Mouse (Mus musculus): ENCODE measurements around the gene Pex16.

Gene Pex16

DNA sequence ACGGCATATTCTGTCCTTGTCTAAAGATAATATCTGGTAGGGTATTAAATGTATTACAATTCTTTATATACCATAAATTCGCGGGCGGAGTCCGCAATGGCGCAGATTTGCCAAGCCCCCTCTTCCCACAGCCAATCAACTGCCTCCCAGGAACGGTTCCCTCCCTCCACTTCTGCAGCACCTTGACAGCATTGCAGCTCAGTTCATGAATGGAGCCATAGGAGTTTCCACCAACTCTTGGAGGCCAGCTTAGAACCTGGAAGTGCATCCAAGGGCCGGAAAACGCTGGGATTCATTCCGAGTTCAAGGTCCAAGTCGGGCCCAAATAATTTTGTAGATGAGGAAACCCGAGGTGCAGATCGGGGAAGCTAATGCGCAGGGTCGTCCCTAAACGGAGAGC, at the start of gene Pex16, which contains the start of gene Large2:
Gene Pex16, plus strand, starts transcription at position 163 of the 400 bp plus-strand sequence.
Gene Large2, minus strand, starts transcription at position 356 of the 400 bp plus-strand sequence.
- no peak for DNase-seq (ENCODE audit: low spot score in 2 of 2)

DNA sequence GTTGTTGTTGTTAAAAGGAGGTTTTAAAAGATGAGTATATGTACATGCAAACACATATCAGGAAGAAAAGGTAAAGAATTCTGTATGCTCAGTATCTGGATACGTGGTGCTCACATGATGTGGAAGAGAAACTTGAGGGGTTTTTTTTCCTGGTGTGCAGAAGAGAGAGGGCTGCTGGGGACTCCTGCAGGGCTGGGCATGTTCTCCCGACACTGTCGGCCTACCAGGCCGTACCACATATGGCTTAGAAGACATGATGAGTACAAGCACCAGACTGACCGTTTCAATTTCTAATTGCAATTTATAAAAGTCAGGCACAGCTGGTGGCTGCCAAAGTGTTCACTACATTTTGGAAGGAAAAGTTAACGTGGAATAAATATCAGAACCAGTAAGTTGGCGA, 48.8 kb upstream of the Pex16 start:
- DNase-seq (ENCODE audit: low spot score in 2 of 2) = no peak

DNA sequence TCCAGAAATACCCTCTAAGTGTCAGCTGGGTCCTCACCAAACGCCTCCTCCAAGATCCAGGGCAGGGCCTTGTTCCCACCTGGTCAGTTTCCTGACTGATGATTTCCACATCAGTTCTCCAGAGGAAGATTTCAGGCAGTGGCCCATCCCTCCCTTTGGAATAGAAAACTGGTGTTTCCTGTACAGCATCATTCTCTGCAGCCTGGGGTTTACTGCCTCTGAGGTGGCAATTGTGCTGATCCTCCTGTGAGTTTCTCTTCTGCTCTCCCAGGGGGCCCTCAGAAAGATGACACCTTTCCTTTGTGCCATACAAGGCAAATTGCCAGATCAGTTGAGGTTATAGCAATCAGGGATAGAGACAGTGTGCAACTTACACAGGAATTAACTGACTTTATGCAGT, 48.3 kb upstream of the Pex16 start:
- DNase-seq (ENCODE audit: low spot score in 2 of 2) = no peak

DNA sequence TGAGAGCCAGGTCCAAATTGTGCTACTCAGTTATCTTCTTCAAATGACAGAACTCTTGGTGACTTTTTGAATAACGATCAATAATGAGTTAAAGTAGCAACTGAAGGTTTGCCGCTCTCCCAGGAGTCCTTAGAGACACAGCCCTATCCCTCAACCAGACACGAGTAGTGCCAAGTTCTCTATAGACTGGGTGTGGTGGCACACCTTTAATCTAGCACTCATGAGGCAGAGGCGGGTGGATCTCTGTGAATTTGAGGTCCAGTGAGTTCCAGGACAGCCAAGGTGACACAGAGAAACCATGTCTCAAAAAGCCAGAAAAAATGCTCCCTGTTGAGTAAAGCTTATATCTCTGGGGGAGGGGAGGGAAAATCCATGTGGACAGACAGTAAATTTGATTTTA, 46.9 kb upstream of the Pex16 start:
- no peak for DNase-seq (ENCODE audit: low spot score in 2 of 2)

DNA sequence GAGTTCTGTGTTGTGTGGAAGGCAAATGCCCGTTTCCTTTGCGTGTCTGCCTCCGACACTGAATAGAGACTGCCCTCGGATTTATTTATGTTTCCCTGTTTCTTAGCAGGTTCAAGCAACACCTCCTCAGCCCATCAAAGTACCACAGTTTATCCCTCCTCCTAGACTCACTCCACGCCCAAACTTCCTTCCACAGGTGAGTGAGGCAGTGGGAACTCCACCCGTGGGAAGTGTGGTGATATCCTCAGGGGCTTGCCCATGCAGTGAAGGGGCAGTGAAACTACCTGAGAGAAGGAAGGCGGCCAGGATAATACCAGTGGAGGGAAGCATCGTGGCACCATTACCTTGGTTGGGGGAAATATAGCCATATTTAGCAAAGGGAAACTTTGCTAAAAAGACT, 46.3 kb upstream of the Pex16 start:
- no peak for DNase-seq (ENCODE audit: low spot score in 2 of 2)

DNA sequence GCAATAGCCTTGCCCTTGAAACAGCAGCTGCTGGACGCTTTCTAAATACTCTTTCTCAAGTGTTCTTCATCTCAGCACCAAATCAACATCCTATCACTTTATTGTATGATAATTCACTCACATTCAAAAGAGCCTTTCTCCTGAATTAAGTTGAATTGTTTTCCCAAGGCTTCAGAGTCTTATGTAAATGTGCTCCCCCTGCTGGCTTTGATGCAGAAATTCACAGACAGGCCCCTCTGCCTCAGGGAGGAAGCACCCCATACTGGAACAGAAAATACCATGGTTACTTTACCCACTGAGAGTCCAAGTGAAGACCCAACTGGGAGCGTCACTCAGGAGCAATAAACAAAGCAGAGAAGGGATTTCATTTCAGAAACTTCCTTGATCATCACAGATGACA, 43.6 kb upstream of the Pex16 start:
- DNase-seq (ENCODE audit: low spot score in 2 of 2) = no peak

DNA sequence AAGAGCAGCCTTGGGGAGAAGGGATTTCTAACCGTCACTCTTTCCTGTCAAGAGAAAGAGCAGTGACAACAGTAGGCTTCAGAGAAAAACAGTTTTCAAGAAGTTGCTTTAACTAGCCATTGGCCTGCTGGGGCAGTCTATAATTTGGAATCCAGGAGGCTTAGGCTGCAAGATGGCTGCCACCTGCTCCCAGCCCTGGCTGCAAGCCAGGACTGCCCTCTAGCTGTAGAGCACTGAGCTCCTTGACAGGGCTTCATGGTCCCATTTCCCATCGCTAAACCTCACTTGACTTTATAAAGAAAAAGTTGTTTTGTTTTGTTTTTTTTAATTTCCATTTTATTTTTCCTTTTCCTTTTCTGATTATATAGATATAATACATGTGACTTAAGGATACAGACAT, 43.1 kb upstream of the Pex16 start:
- DNase-seq (ENCODE audit: low spot score in 2 of 2) = no peak

DNA sequence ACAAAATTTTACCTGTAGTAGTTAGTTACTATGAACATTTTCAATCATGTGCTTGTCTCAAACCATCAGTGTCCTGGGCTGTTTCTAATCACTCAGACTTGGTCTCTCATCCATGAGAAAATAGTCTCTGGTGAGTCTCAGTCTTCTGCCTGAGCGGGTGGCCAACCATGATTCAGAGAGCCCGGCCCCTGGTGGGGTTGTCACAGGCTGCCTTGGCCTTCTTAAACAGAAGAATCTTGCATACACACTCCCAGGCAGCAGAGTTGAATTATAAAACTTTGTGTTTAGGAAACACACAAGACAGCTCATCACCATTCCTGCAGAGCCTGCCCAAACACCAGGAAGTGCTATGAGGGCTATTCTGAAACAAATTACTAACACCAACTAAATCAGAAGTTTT, 42.6 kb upstream of the Pex16 start:
- no peak for DNase-seq (ENCODE audit: low spot score in 2 of 2)

DNA sequence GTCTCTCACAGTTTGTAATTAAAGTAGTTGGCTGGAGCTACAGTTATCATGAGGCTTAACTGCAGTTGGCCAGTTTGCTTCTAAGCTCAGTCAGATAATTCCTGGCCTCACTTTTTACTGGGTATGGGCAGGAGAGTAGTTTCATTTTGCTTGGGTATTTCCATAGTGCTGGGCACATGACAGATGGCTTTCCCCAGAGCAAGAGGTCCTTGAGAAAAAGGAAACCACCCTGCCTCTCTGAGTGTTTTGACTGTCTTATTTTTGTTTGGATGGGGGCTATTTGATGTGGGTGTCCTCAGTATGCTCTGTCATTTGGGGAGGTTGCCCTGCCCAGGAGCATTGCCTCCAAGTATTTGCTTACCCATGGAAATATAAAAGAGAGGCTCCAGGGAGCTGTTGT, 32.1 kb upstream of the Pex16 start:
- DNase-seq (ENCODE audit: low spot score in 2 of 2) = no peak

DNA sequence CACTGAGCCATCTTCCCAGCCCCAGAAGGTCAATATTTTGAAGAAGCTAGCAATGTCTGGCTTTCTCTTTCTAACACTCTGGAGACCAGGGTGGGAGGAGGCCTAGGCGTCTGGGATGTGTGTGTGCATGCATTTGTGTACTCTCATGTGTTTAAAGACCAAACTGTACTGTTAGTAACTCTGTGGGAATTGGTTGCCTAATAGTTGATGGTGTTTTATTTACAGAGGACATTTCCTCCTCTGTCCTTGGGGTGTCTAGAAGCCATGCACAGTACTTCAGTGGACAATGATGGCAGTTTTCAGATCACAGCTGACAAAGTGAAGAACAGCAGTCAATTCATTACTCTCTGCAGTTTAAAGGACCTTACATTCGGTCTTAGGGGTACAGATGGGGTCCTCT, 27.3 kb upstream of the Pex16 start:
- no peak for DNase-seq (ENCODE audit: low spot score in 2 of 2)

DNA sequence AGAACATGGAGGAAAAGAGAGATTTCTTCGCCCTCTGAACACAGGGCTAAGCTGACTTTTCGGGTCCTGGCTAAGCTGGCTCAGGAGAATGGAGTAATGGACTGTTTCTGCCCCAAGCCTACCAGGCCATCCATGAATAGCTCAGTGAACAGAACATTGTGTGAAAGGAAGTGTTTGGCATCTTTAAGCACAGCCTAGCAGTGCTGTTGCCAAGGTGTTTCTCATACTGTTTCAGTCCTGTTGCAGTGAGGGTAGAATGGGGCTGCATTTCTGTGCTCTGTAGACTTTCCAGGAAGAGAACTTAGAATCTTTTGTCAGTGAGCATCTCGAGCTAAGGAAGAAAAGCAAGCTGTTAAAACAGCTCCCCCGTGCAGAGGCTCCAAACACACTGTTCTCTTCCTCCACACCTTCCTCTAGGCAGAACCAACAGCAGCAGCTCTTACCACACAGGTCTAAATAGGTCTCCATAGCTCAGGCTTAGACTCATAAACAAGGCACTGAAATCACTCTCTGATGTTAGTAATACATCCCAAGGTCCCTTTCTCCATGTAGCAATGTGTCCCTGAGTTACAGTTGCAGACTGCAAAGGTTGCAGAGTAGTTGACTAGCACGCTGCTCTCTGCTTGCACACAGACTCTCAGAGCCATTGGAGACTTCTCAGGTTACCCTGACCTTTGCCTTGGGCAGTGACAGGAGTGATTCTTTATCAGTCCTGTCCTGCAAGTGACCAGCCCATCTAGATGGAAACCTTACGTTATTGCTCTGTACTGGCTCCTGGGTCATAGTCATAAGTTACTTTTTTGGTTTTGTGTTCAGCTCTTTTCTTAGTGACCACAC, 24.7 kb upstream of the Pex16 start:
- DNase-seq (ENCODE audit: low spot score in 2 of 2) = no peak

DNA sequence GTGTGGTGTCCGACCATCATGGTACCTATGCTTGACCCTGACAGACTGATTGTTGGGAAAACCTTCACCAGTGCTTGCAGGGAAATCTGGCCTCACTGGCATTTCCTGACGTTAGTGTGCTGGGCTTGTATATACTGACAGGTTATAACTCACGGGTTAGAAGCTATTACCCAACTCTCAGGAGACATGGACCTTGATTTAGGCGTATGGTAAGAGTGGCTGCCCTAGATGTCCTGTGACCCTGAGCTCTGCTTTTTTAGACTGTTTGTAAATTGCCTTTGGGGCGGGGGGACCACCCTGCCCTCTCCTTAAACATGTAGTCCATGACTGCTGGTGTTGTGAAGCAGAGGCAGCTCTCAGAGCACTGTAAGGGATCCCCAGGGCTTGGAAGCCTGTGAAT, 23.8 kb upstream of the Pex16 start:
- DNase-seq (ENCODE audit: low spot score in 2 of 2) = no peak

DNA sequence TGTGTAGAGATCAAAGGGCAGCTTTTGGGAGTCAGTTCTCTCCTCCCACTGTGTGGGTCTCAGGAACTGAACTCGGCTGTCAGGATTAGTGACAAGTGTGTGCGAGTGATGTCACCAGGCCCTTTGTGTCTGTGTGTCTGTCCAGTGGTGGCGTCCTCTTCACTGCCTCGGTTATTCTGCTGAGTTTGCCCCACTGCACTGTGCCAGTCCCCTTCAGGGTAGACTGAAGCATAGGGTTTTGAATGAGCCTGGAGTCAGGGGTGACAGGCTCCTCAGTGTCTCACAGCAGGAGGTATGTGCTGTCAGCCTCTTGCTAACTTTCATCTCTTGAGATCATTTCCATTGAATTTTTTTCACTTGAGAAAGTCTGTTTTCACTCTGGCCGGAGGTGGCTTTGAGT, 21.1 kb upstream of the Pex16 start:
- no peak for DNase-seq (ENCODE audit: low spot score in 2 of 2)

DNA sequence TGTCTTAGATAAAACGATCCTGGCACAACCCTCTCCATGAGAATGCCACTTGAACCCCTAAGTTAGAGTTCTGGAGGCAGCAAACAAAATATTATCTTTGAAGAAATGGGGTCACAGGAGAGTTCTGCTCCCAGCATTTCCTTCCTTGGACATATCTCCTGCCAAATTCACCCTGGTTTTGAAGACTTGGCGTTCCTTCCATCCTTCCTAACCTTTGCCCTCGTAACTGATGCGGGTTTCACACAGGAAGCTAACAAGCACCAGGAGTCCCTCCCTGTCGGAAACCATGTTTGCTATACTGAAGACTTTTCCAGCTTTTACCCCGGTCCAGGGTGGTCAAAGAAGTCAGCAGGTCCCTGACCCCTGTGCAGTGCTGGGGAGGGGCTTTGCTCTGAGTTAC, 20.3 kb upstream of the Pex16 start:
- no peak for DNase-seq (ENCODE audit: low spot score in 2 of 2)

DNA sequence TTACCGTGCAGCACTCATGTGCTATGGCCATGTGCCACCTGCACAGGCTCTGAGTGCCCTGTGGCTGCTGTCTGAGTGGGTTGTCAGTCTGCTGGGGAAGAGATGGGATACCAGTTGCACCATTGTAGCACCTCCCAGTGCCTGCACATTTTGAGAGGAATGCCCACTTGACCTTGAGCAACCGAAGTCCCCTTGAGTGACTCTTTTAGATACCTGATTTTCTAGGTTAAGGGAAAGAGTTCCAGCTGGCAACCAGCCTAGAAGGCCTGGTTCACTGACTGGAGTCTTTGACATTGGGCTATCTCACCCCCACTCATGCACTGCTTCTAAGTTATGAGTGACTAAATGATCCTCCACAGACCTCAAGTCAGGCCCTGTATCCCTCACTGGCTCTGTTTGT, 15.2 kb upstream of the Pex16 start:
- no peak for DNase-seq (ENCODE audit: low spot score in 2 of 2)

DNA sequence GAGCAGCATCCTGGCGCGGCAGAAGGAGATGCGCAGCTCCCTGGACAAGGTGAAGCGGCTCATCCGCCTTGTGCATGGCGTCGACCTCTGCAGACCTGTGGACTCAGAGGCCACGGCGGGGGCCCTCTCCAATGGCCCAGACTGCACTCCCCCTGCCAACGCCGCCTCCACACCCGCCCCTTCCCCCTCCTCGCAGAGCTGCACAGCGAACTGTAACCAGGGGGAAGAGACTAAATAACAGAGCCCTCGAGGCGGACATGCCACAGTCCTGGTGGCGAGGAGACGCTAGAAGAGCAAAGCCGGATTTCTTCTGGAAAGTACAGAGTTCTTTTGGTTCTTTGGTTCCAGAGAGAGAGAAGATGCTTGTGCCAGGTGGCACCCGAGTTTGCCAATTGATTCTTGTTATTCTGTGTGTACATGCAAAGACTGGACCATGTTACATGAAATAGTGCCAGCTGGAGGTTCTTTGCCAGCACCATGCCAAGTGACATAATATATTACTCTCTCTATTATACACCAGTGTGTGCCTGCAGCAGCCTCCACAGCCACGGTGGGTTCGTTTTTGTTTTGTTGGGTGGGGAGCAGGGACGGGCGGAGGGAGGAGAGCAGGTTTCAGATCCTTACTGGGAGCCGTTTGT, 14.2 kb upstream of the Pex16 start:
- DNase-seq (ENCODE audit: low spot score in 2 of 2) = no peak

DNA sequence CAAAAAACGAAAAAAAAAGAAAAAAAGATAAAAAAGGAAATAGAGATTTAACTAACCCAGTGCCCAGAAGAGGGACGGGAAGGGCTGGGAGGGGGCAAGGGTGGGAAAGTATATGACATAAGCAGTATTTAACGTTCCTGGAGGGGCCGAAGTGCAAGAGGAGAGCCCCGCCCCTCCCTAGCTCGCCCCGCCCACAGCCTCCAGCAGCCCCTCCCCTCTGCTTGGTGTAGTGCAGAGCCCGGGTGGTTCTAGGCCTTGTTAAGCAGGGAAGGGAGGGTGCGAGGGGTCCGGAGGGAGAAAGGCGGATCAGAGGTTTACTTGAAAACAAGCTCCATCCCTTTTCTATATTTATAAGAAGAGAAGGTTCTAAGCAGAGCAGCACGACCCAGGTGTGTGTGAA, 13.6 kb upstream of the Pex16 start:
- DNase-seq (ENCODE audit: low spot score in 2 of 2) = no peak

DNA sequence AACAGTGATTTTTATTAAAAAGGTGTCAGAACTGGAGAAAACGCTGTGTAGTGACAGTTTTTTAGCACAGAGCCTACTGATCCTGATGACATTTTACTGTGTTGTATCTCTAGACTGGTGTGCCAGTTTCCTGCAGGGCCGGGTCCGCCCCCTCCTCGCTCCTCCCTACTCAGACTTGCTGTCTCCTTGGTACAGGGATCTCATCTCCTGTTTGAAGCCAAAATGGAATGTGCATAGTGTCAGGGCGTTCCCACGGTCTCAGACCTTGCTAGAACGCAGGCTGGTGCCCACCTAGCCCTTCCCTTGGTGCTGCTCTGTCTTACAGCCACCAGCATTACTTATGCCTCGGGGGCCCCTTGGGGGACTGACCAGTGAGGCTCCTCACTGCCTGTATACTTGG, 12.7 kb upstream of the Pex16 start:
- no peak for DNase-seq (ENCODE audit: low spot score in 2 of 2)

DNA sequence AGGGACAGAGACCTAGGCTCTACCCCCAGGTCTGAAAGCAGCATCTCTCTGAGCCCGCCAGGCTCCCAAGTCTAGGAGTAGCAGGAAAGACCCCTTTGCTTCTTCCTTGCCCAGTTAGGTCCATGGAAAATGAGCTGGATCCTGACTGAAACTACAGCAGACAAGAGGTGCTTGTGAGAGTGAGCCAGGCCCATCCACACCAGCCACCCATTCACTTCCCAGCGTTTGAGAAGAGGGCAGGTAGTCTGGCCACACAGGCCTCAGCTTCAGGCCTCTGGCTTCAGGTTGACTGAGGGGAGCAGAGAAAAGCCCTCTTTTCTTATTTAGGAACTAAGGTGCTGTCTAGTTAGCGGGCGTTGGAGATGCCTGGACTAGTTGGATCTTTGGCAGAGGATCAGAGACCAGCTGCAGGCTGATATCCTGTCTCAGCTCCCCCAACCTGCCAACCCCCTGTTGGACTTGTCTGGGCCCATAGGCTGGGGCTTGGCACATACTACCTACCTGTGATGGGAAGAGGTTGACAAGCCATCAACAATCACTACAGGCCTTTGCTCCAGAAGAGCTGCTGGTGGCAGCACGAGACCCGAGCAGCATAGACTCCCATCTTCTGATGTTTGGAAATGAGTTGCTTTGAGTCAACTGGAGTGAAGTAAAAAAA, 11.8 kb upstream of the Pex16 start:
- no peak for DNase-seq (ENCODE audit: low spot score in 2 of 2)

DNA sequence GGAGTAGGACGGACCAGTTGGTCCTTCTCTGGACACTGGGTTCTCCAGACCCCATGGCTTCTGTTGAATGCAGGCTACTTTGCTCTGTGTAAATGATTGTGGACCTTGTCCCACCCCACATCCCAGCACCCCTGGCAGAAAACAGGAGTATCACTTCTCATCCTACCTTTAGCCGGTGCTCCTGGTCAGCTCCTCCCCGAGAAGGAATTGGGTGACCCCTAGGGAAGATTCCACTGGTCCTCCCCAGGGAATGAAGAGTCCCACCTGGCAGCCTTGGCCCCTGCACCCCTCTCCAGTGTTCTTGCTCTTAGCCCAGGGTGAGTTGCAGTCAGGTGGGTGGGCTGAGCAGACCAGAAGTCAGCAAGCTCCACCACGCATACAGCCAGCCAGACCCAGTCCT, 10.4 kb upstream of the Pex16 start:
- no peak for DNase-seq (ENCODE audit: low spot score in 2 of 2)

DNA sequence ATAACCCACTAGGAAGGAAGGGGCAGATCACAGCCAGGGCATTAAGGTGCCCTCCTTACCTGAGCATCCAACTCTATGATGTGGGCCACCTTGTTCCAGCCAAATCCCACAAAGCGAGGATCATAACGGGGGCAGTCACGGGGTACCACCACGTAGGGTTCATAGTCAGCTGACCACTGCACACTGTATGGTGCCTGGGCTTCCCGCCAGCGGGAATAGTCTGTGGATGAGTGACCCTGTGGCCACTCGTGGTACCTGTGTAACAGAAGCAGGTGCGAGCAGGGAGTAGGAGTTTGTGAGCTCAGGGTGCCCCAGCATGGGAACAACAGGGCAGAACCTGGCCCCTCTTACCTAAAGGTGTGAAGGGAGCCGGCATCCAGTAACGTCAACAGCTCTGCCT, 8.9 kb upstream of the Pex16 start:
- DNase-seq (ENCODE audit: low spot score in 2 of 2) = no peak

DNA sequence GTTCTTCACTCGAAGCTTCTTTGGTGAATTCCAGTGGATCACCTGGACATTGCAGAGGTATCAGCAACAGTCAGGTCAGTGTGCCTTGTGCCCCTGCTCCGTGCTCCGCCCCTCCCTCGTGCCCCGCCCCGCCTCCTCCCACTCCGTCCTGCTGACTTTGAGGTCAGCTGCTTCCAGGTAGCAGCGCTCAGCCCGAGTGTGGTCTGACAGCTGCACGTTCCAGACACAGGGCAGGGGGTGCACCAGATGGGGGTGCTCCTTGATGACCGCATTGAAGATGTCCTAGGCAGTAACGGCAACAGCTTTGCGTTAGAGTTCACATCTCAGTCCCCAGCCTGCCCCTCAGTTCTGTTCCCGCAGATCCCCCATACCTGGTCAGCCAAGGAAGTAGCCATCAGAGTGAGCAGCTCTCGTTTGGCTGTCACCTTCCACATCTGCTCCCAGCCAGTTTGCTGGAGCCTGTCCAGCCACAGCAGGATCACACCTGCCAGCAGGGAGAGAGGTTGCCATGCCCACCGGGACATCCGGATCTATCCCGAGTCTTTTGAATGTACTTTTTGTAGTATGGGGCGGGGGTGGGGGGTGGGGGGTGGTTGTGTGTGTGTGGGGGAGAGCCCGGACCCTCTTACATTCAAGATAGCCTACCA, 7.0 kb upstream of the Pex16 start:
- DNase-seq (ENCODE audit: low spot score in 2 of 2) = no peak
